Mouse (Mus musculus): ENCODE results near the gene Upk2. TPM values are rescaled to one million over a fixed set of nuclear protein-coding genes. Genes with fewer than 3 reads are reported as not detected.

Gene Upk2
- polyA plus RNA-seq, 1 experiment from 2014 or later, result 7.6 TPM

- Histone ChIP-seq H3K27ac (ENCODE audit: low read length) (peak overlapping the region; percentile 94), H3K4me3 (ENCODE audit: low read length) (peak overlapping the region; percentile 92), H3K27me3 (ENCODE audit: insufficient read depth, low read length) (no peaks in the 10 kb centered on the region), H3K4me1 (ENCODE audit: insufficient read depth, low read length) (peaks cover 99% of the 10 kb centered on the region), H3K9me3 (ENCODE audit: low read length) (no peaks in the 10 kb centered on the region), H3K36me3 (ENCODE audit: insufficient read depth, low read length) (no peaks in the 10 kb centered on the region), H3K9ac (replicated peaks; ENCODE audit: low read length) (peak overlapping the region; percentile 57), H3K4me2 (replicated peaks; ENCODE audit: low read depth, low read length) (peak overlapping the region; percentile 82)
- peak; percentile 47 for ATAC-seq (ENCODE audit: low FRiP score, low TSS enrichment)
- WGBS, result 1% methylated on average over 5 of the region's 5 CpGs
These were observed 34.1 kb upstream of the Upk2 start for GRCm38 (mm10) chr9:44488855-44489381.

- peak overlapping the region; percentile 94 for H3K27ac ChIP-seq (ENCODE audit: low read length)
- H3K27me3 ChIP-seq (ENCODE audit: insufficient read depth, low read length), result no peaks in the 10 kb centered on the region
- H3K4me2 ChIP-seq (replicated peaks; ENCODE audit: low read depth, low read length), result peak overlapping the region; percentile 82
- H3K36me3 ChIP-seq (ENCODE audit: insufficient read depth, low read length), result no peaks in the 10 kb centered on the region
- ATAC-seq (ENCODE audit: low FRiP score, low TSS enrichment), result no peak
- H3K4me1 ChIP-seq (ENCODE audit: insufficient read depth, low read length), result peaks cover 96% of the 10 kb centered on the region
- H3K4me3 ChIP-seq (ENCODE audit: low read length), result peak overlapping the region; percentile 92
- peak overlapping the region; percentile 26; the same call in 1 of the 2 replicates for H3K9ac ChIP-seq (replicated peaks; ENCODE audit: low read length)
- H3K9me3 ChIP-seq (ENCODE audit: low read length), result no peaks in the 10 kb centered on the region
- 22% methylated on average over 8 of the region's 8 CpGs for WGBS
These were observed 33.6 kb upstream of the Upk2 start for GRCm38 (mm10) chr9:44488416-44488815.

- no peak for ATAC-seq (ENCODE audit: low FRiP score, low TSS enrichment)
- peak overlapping the region; percentile 97 for H3K9ac ChIP-seq (replicated peaks; ENCODE audit: low read length)
- no peaks in the 10 kb centered on the region for H3K9me3 ChIP-seq (ENCODE audit: low read length)
- peak overlapping the region; percentile 94 for H3K27ac ChIP-seq (ENCODE audit: low read length)
- peak overlapping the region; percentile 82 for H3K4me2 ChIP-seq (replicated peaks; ENCODE audit: low read depth, low read length)
- no peaks in the 10 kb centered on the region for H3K36me3 ChIP-seq (ENCODE audit: insufficient read depth, low read length)
- peak overlapping the region; percentile 92 for H3K4me3 ChIP-seq (ENCODE audit: low read length)
- peaks cover 87% of the 10 kb centered on the region for H3K4me1 ChIP-seq (ENCODE audit: insufficient read depth, low read length)
- H3K27me3 ChIP-seq (ENCODE audit: insufficient read depth, low read length), result no peaks in the 10 kb centered on the region
- 10% methylated on average over 7 of the region's 7 CpGs for WGBS
These were observed 32.7 kb upstream of the Upk2 start for GRCm38 (mm10) chr9:44487441-44487840.

GRCm38 (mm10) chr9:44486741-44487421 lies 32.1 kb upstream of the Upk2 start:
- Histone ChIP-seq H3K4me2 (replicated peaks; ENCODE audit: low read depth, low read length) (peak overlapping the region; percentile 82), H3K9ac (replicated peaks; ENCODE audit: low read length) (peak overlapping the region; percentile 97), H3K4me1 (ENCODE audit: insufficient read depth, low read length) (peaks cover 88% of the 10 kb centered on the region), H3K4me3 (ENCODE audit: low read length) (peak overlapping the region; percentile 92), H3K36me3 (ENCODE audit: insufficient read depth, low read length) (no peaks in the 10 kb centered on the region), H3K27me3 (ENCODE audit: insufficient read depth, low read length) (no peaks in the 10 kb centered on the region), H3K9me3 (ENCODE audit: low read length) (no peaks in the 10 kb centered on the region), H3K27ac (ENCODE audit: low read length) (peak overlapping the region; percentile 94)
- 7% methylated on average over 15 of the region's 15 CpGs for WGBS
- ATAC-seq (ENCODE audit: low FRiP score, low TSS enrichment), result no peak

GRCm38 (mm10) chr9:44486335-44486734 lies 31.6 kb upstream of the Upk2 start:
- Histone ChIP-seq H3K36me3 (ENCODE audit: insufficient read depth, low read length) (no peaks in the 10 kb centered on the region), H3K4me2 (replicated peaks; ENCODE audit: low read depth, low read length) (peak overlapping the region; percentile 82), H3K9me3 (ENCODE audit: low read length) (no peaks in the 10 kb centered on the region), H3K4me3 (ENCODE audit: low read length) (peak overlapping the region; percentile 92), H3K4me1 (ENCODE audit: insufficient read depth, low read length) (peaks cover 84% of the 10 kb centered on the region), H3K27ac (ENCODE audit: low read length) (peak overlapping the region; percentile 94), H3K27me3 (ENCODE audit: insufficient read depth, low read length) (no peaks in the 10 kb centered on the region), H3K9ac (replicated peaks; ENCODE audit: low read length) (peak overlapping the region; percentile 97)
- ATAC-seq (ENCODE audit: low FRiP score, low TSS enrichment), result 0 out of 2 replicates have a peak, but pooled peaks have one; percentile 1
- WGBS, result 0% methylated on average over 3 of the region's 3 CpGs

- H3K9ac ChIP-seq (replicated peaks; ENCODE audit: low read length), result peak overlapping the region; percentile 97
- no peak for ATAC-seq (ENCODE audit: low FRiP score, low TSS enrichment)
- 13% methylated on average over 14 of the region's 14 CpGs for WGBS
These were observed 30.9 kb upstream of the Upk2 start for GRCm38 (mm10) chr9:44485516-44486161.

GRCm38 (mm10) chr9:44485105-44485515 lies 30.3 kb upstream of the Upk2 start:
- 19% methylated on average over 6 of the region's 6 CpGs for WGBS

More at GRCm38 (mm10) chr9:44485516-44486161, 30.9 kb upstream of the Upk2 start:
- Histone ChIP-seq H3K4me1 (ENCODE audit: insufficient read depth, low read length) (peaks cover 77% of the 10 kb centered on the region), H3K36me3 (ENCODE audit: insufficient read depth, low read length) (no peaks in the 10 kb centered on the region), H3K9me3 (ENCODE audit: low read length) (no peaks in the 10 kb centered on the region), H3K4me2 (replicated peaks; ENCODE audit: low read depth, low read length) (peak overlapping the region; percentile 82), H3K27ac (ENCODE audit: low read length) (peak overlapping the region; percentile 94), H3K27me3 (ENCODE audit: insufficient read depth, low read length) (no peaks in the 10 kb centered on the region), H3K4me3 (ENCODE audit: low read length) (peak overlapping the region; percentile 92)

GRCm38 (mm10) chr9:44484311-44485104 lies 29.7 kb upstream of the Upk2 start:
- peak overlapping the region; percentile 82 for H3K4me2 ChIP-seq (replicated peaks; ENCODE audit: low read depth, low read length)
- H3K4me3 ChIP-seq (ENCODE audit: low read length), result peak overlapping the region; percentile 92
- H3K9ac ChIP-seq (replicated peaks; ENCODE audit: low read length), result peak overlapping the region; percentile 97
- ATAC-seq (ENCODE audit: low FRiP score, low TSS enrichment), result no peak
- 15% methylated on average over 7 of the region's 7 CpGs for WGBS
- H3K27me3 ChIP-seq (ENCODE audit: insufficient read depth, low read length), result no peaks in the 10 kb centered on the region
- H3K36me3 ChIP-seq (ENCODE audit: insufficient read depth, low read length), result no peaks in the 10 kb centered on the region
- H3K4me1 ChIP-seq (ENCODE audit: insufficient read depth, low read length), result peaks cover 74% of the 10 kb centered on the region
- H3K9me3 ChIP-seq (ENCODE audit: low read length), result no peaks in the 10 kb centered on the region
- H3K27ac ChIP-seq (ENCODE audit: low read length), result peak overlapping the region; percentile 94

More at GRCm38 (mm10) chr9:44485105-44485515, 30.3 kb upstream of the Upk2 start:
- ATAC-seq (ENCODE audit: low FRiP score, low TSS enrichment), result no peak
- H3K4me2 ChIP-seq (replicated peaks; ENCODE audit: low read depth, low read length), result peak overlapping the region; percentile 82
- peaks cover 77% of the 10 kb centered on the region for H3K4me1 ChIP-seq (ENCODE audit: insufficient read depth, low read length)
- H3K27ac ChIP-seq (ENCODE audit: low read length), result peak overlapping the region; percentile 94
- no peaks in the 10 kb centered on the region for H3K9me3 ChIP-seq (ENCODE audit: low read length)
- no peaks in the 10 kb centered on the region for H3K36me3 ChIP-seq (ENCODE audit: insufficient read depth, low read length)
- peak overlapping the region; percentile 92 for H3K4me3 ChIP-seq (ENCODE audit: low read length)
- peak overlapping the region; percentile 97 for H3K9ac ChIP-seq (replicated peaks; ENCODE audit: low read length)
- H3K27me3 ChIP-seq (ENCODE audit: insufficient read depth, low read length), result no peaks in the 10 kb centered on the region

GRCm38 (mm10) chr9:44483510-44484044 lies 28.8 kb upstream of the Upk2 start:
- WGBS, result under 1% methylated on average over 12 of the region's 12 CpGs
- Histone ChIP-seq H3K9ac (replicated peaks; ENCODE audit: low read length) (peak overlapping the region; percentile 97), H3K9me3 (ENCODE audit: low read length) (no peaks in the 10 kb centered on the region), H3K36me3 (ENCODE audit: insufficient read depth, low read length) (no peaks in the 10 kb centered on the region), H3K4me1 (ENCODE audit: insufficient read depth, low read length) (peaks cover 65% of the 10 kb centered on the region), H3K27ac (ENCODE audit: low read length) (peak overlapping the region; percentile 94), H3K4me2 (replicated peaks; ENCODE audit: low read depth, low read length) (peak overlapping the region; percentile 82), H3K4me3 (ENCODE audit: low read length) (peak overlapping the region; percentile 92), H3K27me3 (ENCODE audit: insufficient read depth, low read length) (no peaks in the 10 kb centered on the region)
- ATAC-seq (ENCODE audit: low FRiP score, low TSS enrichment), result peak; percentile 35
